Mouse (Mus musculus) bone marrow, adult 2 months (tissue): ENCODE measurements around the gene Satb1.

Source experiments
- CTCF ChIP-seq: fragments of 200-500 bp; IDR thresholded peaks from 2 replicates; pipeline ENCODE4 v1.5.1; 2011; ENCODE audit warnings: low read length, control low read depth; ENCODE audit not compliant: control insufficient read depth, insufficient read depth
- POLR2A ChIP-seq: fragments of 200-500 bp; IDR thresholded peaks from 2 replicates; pipeline ENCODE4 v1.6.1; 2011; ENCODE audit warnings: low read depth, mild to moderate bottlenecking, control low read depth, low read length, borderline replicate concordance; ENCODE audit not compliant: control insufficient read depth

DNA sequence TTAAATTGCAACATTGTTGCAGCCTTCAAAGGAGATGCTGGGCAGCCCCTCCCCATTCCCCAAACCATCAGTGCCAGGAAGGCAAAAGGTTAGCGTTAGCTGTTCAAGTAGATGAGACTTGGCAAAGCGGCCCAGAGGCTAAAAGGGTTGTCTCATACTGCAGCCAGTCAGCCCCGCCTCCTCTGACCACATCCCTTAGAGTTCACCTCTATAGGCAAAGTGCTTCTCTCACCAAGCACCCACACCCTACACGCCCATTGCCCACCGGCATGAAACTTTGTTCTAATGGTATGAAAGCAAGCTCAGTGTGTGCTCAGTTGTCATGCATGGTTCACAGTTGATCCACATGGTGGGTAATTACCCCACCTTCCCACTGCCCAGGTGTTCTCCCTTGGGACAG is 43.4 kb upstream of the Satb1 start:
- TF ChIP-seq CTCF (no peak), POLR2A (no peak)
